Mouse (Mus musculus) B cell, adult 2 months (primary cell): ENCODE measurements around the gene Hoxa6.

Experiments used
- DNase-seq, 2 experiments: peaks; one replicate each; pipeline ENCODE4 v3.0.0; 2022

Hoxa6 gene

DNA sequence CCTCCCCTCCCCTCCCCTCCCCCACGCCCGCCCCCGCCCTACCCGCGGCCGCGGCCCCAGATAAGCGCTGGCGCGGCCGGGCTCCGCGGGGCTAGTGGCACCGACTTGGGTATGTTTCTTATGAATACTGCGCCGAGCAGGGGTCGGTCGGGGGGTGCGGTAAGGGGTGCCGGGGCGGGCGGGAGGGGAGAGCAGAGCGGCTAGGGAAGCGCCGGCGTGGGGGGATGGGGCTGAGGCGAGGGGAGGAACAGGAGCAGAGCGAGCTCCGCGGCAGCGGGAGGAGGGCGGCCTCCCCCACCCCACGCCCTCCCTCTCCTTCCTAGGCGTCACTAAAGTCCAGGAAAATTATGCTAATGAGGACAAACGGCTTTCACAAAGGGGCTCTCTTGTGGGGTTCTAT is 32.7 kb downstream of the Hoxa6 start:
- no peak for DNase-seq

DNA sequence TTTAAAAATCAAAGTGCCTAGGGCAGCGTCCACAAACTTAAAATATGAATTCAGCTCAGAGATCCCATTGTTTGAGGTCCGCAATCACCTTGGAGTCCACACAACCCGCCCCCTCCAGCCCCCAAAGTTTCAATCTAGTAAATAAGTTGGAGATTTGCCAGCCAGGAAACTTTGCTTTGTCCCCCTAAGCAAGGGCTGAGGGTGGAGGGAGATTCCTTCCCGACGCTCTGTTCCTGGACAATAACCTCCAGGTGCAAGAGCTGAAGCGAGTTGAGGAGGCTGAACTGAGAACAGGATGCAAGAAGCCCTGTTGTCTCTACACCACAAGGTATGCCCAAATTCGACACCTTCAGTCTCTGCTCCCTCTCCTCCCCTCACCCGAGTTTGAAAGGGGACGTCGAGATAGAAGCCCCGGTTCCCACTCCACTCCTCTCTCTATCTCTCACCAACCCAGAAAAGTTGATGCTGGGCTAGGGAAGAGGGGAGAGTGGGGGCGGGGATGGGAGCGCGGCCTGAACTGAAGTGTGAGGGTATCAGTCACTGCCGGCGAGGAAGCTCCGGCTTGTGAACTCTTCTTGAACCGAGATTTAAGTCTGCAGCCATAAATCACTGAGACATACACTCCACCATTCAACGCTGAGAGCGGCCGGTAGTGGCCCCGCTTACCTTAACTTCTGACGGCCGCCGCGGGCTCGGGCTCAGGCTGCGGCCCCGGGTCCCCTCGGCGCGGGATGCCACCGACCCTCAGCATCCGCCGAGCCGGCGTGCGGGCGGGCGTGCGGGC is 33.4 kb downstream of the Hoxa6 start:
- no peak for DNase-seq

DNA sequence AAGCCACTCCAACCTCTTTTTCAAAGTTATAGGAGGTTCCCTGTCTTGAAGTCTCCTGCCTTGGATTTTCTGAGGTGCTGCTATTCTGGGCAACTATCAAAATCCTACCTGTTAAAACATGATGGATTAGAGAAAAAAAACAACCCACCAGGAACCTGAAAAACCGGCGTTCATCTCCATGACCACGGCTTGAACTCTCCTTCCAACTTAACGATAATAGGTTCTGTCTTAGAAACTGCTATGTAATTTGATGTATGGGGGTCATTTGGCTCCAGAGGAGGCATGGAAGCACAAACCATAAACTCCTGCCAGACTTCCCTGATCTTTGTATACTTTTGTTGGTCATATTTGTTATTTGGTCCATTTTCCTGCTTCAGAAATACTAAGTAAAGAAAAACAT is 34.9 kb downstream of the Hoxa6 start:
- DNase-seq: no peak

DNA sequence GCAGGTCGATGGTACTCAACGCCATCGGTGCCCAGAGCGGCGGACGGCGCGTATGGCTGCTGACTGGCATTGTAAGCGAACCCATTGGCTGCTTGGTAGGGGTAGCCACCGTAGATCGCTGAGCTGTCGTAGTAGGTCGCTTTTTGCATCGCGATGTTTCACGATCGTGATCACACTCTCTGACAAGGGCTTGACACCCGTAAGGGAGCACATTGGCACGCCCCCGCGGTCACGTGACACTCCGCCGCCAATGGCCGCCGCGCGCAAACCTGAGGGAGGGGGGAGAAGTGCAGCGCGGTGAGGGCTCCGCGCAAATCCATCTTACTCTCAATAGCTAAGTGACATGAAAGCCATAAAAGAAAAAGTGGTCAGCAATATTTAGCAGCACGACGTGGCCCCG is 36.0 kb downstream of the Hoxa6 start:
- DNase-seq: no peak

DNA sequence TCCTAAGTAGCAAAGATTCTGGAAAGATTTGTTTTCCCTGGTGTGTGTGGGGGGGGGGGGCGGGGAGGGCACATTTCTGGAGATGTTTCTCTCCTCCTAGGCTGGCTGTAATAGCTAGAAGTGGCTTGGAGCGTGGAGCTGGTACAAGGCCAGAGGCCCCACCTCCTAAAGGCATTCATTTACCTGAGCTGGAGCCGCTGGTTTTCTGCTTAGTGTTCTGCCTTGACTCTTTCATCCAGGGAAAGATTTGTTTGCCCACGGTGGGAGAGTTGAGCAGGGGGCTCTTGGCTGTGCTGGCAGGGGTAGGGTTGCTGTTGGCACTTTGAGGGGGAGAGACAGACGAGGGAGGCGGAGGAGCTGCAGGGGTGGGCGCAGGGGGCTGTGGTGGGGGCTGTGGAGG is 36.6 kb downstream of the Hoxa6 start:
- no peak for DNase-seq

DNA sequence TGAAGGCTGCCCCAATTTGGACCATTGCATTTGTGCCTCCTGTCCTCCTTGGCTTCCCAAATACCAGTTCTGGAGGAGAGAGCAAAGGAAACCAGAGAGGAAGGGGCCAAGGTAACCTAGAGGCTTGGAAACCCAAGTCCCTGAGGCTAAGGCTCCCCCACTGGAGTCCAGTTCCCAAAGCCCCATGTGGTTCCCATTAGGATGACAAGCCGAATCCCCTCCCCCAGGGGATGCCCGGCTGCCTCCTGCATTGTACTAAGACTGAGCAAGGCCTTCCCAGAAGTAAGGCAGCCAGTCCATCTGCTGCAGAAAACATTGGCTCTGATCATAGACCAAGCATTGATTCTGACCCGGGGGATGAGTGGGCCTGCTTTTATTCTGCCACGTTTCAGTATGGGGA is 37.2 kb downstream of the Hoxa6 start:
- DNase-seq: no peak

GRCm38 (mm10) chr6:52170898-52171223 is 37.7 kb downstream of the Hoxa6 start:
- DNase-seq: no peak

GRCm38 (mm10) chr6:52170166-52170897 is 38.2 kb downstream of the Hoxa6 start:
- no peak for DNase-seq

DNA sequence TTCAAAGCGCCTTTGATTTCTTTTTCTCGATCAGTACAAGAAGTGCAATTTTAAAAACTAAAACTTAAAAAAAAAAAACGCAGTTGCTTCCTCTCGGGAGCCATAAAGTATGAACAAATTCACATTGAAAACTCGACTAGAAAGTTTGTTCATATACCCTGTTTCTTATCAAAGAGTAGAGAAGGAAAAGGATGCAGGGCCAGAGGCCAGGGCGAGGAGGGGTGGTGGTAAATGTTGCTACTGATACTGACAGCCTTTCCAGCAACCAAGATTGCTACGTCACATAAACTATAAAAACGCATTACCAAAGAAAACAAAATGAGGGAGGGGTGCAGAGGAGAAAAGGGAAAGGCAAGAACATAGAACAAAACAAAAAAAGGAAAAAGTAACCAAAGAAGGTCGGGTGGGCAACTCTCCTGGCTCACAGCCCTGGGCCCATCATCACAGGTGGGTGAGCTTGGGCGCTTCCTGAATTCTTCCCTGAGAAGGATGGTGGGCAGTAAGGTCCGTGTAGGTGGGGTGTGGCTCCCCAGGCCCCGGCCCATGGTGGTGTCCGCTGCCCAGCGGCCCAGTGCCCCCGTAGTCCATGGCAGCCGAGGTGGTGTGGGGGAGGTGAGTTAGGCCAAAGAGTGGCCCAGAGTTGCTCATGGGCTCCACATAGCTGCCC is 38.9 kb downstream of the Hoxa6 start:
- DNase-seq: no peak

GRCm38 (mm10) chr6:52168191-52169055 is 40.1 kb downstream of the Hoxa6 start:
- no peak for DNase-seq

DNA sequence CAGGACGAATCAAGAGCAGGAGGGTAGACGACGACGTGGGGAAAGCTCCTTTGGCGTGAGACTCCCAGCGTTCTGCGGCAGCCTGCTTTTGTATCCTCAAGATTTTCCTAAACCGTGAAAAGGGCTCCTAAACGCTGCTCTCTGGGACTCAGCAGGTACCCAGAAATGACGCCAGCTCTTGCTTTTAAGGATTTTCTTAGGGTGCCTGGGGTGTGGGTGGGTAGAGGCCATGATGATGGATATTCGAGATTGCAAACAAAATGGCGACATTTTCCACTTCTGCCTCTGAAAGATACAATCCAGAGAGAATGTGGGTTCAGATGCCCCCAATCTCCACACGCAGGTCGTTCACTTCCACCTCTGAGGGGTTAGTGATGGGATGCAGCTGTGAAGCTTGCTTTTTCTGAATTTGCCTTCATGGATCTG is 40.8 kb downstream of the Hoxa6 start:
- DNase-seq: no peak

GRCm38 (mm10) chr6:52167176-52167575 is 41.3 kb downstream of the Hoxa6 start:
- DNase-seq: no peak

GRCm38 (mm10) chr6:52166431-52167077 is 42.0 kb downstream of the Hoxa6 start:
- no peak for DNase-seq

GRCm38 (mm10) chr6:52165441-52166370 is 42.8 kb downstream of the Hoxa6 start:
- no peak for DNase-seq

DNA sequence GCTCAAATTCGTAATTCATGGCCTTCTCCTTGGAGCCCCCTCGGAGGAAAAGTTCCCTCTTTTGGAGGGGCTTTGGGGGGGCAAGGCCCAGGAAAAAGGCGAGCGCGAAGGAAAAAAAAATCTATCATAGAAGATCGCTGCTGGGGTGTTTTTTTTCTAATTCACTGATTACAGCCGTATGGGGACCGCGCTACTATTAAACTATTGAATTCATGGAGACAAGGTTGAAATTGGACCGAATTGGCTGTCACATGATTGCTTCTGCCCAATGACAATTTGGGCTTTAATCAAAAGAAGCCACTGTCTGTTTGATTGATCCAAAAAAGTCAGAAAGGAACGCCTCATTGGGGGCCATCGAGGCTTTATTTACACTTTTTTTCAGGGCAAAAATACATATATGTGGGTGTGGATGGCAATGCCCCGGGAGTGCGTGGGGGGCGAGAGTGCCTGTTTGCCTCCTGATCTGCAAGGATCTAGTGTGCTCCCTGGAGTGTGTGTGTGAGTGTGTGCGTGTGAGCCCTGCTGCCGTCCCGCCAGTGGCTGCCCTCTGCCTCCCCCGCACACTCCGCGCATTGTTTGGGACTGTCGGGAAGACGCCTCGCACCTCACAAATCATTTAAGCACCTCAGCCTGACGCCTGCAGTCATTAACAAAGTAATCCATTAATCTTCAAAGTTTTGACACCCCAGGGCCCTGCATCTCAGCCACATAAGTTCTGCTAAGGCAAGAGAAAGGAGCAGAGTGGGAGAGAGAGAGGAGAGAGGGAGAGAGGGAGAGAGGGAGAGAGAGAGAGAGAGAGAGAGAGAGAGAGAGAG is 43.7 kb downstream of the Hoxa6 start, which contains the start of gene Hoxa2:
Gene Hoxa2, minus strand, starts transcription at position 206 of the 815 bp plus-strand sequence.
- no peak for DNase-seq

DNA sequence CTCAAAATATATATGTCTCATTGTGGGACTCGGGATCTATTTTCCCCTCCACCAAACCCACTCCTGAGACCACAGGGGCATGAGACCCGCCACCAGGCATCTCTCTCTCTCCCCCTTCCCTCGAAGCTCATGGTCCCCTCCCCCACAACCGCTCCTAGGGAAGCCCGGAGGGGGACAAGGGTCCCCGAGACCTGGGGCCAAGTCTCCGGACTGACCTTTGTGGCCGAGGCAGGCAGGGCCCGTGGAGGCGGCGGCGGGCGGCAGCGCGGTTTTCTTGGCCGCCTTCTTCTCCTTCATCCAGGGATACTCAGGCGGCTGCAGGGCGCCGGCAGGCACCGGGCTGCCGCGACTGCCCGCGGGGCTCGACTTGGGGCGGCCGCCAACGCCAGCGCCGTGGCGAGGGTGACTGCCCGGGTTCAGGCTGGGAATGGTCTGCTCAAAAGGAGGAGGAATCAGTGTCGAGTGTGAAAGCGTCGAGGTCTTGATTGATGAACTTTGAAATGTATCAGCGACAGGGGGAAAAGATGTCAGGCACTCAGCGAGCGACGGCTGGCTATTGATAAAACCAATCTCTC is 44.4 kb downstream of the Hoxa6 start:
- DNase-seq: no peak

DNA sequence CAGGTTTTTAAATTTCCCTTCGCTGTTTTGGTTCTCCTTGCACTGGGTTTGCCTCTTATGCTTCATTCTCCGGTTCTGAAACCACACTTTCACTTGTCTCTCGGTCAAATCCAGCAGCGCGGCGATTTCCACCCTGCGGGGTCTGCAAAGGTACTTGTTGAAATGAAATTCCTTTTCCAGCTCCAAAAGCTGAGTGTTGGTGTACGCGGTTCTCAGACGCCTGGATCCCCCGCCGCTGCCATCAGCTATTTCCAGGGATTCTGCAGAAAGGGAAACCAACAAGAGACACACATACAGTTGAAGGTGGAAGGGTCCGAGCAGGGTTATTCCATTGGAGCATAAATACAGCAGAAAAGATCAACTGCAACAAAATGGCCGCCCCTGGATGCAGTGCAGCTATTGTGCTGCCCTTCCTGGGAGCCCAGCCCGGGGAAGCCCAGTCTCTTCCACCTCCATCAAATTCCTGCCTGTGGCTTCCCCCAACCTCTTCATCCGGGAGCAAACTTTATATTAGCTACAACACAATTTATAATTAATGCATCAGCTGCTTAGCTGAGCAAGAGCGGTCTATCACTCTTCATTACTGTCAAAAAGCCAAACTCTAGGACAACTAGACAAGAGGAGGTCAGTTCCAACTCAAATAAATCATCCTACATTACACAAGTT is 45.0 kb downstream of the Hoxa6 start:
- no peak for DNase-seq

DNA sequence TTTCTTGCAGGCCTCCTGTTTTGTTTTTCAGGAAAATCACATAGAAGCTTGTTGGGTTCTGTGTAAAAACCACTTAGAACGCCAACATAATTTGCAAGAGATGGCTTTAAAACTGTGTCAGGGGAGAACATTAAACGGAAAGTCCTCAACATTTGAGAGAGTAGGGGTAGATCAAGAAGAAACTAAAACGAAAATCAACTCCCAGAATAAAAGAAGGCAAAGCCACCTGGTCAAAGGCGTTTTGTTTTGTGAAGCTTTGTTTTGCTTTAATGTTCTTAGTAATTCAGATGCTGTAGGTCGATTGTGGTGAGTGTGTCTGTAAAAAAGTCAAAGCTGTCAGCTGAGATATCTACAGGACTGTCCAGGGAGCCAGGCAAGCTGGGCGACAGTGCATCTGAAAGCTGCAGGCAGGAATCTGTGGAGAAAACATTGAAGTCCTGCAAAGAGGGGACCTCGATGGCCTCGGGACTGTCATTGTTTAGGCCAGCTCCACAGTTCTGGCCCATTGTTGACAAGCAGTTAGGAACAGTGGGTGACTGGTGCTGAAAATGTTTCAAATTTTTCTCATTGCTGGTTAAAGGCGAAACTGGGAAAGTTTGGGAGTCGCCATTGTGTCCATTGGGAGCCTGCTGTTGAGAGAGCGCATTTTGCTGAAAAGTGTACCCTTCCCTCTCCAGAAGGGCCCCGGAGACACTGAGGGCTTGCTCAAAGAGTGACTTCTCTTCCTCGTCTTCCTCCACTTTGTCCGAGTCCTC is 45.7 kb downstream of the Hoxa6 start:
- DNase-seq: no peak

DNA sequence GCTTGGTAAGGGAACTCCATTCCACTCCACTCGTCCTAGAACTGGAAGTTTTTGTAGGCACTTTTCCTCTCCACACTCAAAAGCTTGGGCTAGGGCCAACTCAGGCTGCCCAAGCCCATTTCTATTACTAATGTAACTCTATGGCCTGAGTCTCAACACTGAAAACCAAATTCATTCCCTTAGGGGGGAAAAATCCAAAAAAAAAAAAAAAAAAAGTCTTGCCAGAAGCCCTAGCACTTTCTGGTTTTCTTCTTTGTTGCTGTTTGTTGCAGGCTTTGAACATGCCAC is 46.5 kb downstream of the Hoxa6 start:
- DNase-seq: no peak
